ENCODE assay signal across 9 mouse cellular contexts in the genomic region with DNA sequence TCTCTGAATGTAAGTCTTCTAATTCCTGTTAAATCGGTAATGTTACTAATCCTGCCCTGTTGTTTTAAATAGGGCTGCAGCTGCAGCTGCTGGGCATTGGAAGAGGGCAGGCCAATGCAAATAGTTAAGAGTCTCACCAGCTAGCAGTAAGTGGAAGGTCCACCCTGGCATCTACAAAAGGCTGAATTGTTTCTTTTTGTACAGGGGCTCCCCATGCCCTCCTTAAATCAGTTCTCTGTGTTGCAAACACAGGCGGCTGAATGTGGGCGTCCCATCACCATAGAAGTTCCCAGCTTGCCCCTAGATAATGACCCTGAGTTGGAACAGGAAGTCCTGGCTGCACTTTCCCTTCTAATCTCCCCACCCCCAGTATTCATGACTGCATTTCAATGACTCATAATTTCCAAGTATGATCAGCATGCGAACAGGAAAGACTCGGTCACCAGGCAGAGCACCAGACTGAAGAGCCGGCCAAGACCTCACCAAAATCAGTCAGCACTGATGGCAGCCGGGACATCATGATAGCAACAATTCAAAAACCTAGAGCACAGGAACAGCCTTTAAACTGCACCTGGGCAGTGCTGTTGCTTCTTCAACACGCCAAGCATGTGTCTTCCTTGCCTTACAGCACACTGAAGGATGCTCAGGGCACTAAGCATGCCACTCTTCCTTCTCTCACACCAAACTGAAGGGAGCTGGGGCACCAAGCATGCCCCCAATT.
DNase-seq lines count a peak whose midpoint lies in the region; ATAC-seq lines count a peak whose summit lies in the region.
"Had no signal": no experiment of that assay in that cellular context is flagged by ENCODE, and none has a peak within 500 bp of the region (broad histone marks: within the 10 kb centered on the region; RNA-seq: fewer than 3 reads in every experiment).

No protein-coding gene starts in this region.

- H3K4me1 ChIP-seq in brown adipose tissue, adult 24 weeks (ENCODE audit: control insufficient read depth, insufficient read depth, insufficient read length, low read length): peaks cover 18% of the 10 kb centered on the region
- H3K4me1 ChIP-seq in heart, embryonic 13.5 days: peaks cover 27% of the 10 kb centered on the region

- peak overlapping the region; percentile 11; the same call in 1 of the 2 replicates for H3K4me2 ChIP-seq in heart, embryonic 13.5 days
- H3K4me2 ChIP-seq: liver, embryonic 13.5 days had no signal

- H3K27me3 ChIP-seq in heart, embryonic 13.5 days (replicated peaks): no peaks in the 10 kb centered on the region
- H3K27me3 ChIP-seq: liver, embryonic 13.5 days had no signal

- peak overlapping the region; percentile 88 for H3K27ac ChIP-seq in brown adipose tissue, adult 24 weeks (replicated peaks; ENCODE audit: low read depth, low read length)
- H3K27ac ChIP-seq in heart, embryonic 13.5 days (replicated peaks): peak overlapping the region; percentile 80
- H3K27ac ChIP-seq: liver, embryonic 13.5 days had no signal

- H3K4me3 ChIP-seq in brown adipose tissue, adult 24 weeks (ENCODE audit: insufficient read depth, low read depth, low read length): no peak overlapping the region
- H3K4me3 ChIP-seq in heart, embryonic 13.5 days: no peak overlapping the region
- H3K4me3 ChIP-seq: liver, embryonic 13.5 days had no signal

- no peaks in the 10 kb centered on the region for H3K36me3 ChIP-seq in heart, embryonic 13.5 days
- H3K36me3 ChIP-seq: liver, embryonic 13.5 days had no signal

- peak; percentile 52; the same call in 1 of the 2 replicates for ATAC-seq in heart, embryonic 13.5 days (ENCODE audit: extremely low read depth, insufficient number of reproducible peaks, low FRiP score, low TSS enrichment)

- WGBS in heart, embryonic 13.5 days: 31% methylated on average over 8 of the region's 8 CpGs

- H3K9me3 ChIP-seq in heart, embryonic 13.5 days: no peaks in the 10 kb centered on the region
- H3K9me3 ChIP-seq: liver, embryonic 13.5 days had no signal

- H3K9ac ChIP-seq in heart, embryonic 13.5 days: no peak overlapping the region; the same call in 1 of the 2 replicates
- H3K9ac ChIP-seq: liver, embryonic 13.5 days had no signal

- peak; percentile 20 for DNase-seq in layer of hippocampus, adult 9-11 months
- DNase-seq in layer of hippocampus, postnatal 36 days: no peak
- DNase-seq in kidney, postnatal 4 days: peak; percentile 12 to 36
- DNase-seq in skeletal muscle tissue, adult 2 months (ENCODE audit: low read depth, low spot score): peak; percentile 87
- DNase-seq in frontal cortex, postnatal 36 days (ENCODE audit: low spot score in 2 of 2): no peak
- DNase-seq in ovary, postnatal 14 days (ENCODE audit: low spot score): no peak
- DNase-seq: liver, embryonic 13.5 days had no signal

Comparison
In these comparisons a context has a peak if more than half of its experiments do, and no peak if none do; other contexts are left out.
1. DNase-seq: peak in layer of hippocampus, adult 9-11 months (single experiment), kidney, postnatal 4 days (2 of 2) and skeletal muscle tissue, adult 2 months (single experiment); none in layer of hippocampus, postnatal 36 days (0 of 2), frontal cortex, postnatal 36 days (0 of 2) and ovary, postnatal 14 days (single experiment).